Mouse (Mus musculus) large intestine, adult 2 months (tissue): ENCODE measurements around the gene Kctd21. TPM values are rescaled to one million over a fixed set of nuclear protein-coding genes. Genes with fewer than 3 reads are reported as not detected.

Experiments
- DNase-seq: peaks from one replicate; pipeline ENCODE4 v3.0.0-alpha.2; 2012; ENCODE audit warnings: low read depth, low spot score
- WGBS: fragments of 180-500 bp; shearing (Covaris S2); methylation state at CpG from one replicate; pipeline ENCODE4 v1.1.7; 2018; 5-methylcytosine and 5-hydroxymethylcytosine counted together
- polyA plus RNA-seq: library from polyadenylated mRNA; depleted of rRNA; stranded (reverse); fragments of >200 nt; gene quantifications from 2 replicates; pipeline ENCODE4 v1.2.3, GENCODE M21; 2012; rRNA removed

The Kctd21 gene
- polyA plus RNA-seq, 1 experiment, result 3.7 TPM

DNA sequence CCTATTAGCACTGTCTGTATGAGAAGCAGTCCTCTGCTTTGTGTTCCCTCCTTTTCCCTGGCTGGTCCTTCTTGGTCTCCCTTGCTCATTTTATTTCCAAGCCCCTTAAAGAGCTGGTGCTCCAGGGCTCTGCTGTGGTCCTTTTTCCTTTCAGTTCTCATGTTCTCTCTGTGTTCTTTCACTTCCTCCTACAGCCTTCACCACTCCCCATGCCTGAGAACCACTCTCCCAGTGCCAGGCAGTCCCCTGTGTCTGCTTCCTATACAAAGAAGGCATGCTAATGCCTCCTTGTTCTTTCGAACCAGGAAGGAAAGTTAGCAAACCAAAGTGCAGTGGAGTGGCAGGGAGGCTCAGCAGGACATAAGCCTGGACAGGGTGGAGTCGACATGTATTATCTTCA, 43.8 kb downstream of the Kctd21 start:
- DNase-seq, result no peak
- 55% methylated on average over 2 of the region's 2 CpGs for WGBS

DNA sequence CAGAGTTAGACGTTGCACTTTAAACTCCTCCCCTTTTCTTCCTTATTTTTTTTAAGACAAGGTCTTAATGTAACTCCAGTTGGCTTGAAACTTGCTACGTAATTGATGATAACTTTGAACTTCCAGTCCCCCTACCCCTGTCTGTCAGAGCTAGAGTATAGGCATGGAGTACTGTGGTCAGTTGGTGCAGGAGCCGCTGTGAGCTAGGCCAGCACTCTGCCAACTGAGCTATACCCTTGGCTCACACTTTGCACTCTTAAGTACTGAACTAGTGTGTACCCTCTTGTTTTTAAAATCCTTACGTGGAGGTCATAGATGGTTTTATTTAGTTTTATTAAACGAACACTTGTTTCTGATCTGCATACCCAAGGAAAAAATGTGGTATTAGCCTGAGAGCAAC, 47.2 kb downstream of the Kctd21 start:
- no peak for DNase-seq
- WGBS, result 81% methylated on average over 5 of the region's 5 CpGs

DNA sequence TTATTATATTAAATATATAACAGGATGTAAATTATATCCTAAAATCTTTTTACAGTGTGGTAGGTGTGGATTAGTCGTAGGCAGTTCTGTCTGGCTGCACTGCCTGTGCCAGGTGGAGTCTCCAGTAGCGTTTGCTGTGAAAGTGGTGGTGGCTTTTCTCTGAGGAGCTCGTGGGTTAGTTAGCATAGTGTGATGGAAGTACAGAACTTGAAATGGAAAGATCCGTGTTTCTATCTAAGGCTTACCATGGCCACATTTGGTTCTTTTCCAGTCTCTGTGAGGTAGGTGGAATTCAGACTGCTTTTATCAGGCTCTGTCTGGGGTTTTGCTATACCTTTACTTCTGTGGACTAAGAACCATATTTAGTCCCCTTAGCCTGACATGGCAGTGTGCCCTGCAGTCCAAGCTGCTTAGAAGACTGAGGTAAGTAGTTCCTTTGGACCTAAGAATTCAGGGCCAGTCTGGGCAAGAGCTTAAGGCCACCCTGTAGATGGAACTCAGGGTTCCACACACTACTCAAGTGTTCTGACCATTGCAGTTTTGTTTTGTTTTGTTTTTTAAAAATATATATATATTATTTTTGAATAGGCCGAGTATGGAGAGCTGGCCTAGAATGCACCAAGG, 48.5 kb downstream of the Kctd21 start:
- no peak for DNase-seq
- 91% methylated on average over 5 of the region's 5 CpGs for WGBS

DNA sequence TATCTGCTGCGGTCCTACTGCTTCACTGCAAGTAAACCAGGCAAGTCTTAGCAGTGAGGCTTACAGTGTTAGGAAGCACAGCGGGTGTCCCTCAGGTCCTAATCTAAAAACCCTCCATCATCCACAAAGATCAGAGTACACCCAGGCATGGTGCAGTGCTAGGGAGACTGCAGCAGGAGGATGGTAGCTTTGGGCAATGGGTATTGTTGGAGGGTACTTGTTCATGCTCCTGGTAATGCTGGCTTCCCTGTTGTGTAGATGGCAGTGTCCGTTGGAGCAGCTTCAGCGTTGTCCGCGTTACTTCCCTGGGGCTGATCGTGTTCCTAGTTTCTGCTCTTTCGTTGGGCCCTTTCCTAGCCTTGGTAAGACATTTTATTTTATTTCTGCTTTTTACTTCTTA, 50.5 kb downstream of the Kctd21 start:
- WGBS, result 97% methylated on average over 8 of the region's 8 CpGs

DNA sequence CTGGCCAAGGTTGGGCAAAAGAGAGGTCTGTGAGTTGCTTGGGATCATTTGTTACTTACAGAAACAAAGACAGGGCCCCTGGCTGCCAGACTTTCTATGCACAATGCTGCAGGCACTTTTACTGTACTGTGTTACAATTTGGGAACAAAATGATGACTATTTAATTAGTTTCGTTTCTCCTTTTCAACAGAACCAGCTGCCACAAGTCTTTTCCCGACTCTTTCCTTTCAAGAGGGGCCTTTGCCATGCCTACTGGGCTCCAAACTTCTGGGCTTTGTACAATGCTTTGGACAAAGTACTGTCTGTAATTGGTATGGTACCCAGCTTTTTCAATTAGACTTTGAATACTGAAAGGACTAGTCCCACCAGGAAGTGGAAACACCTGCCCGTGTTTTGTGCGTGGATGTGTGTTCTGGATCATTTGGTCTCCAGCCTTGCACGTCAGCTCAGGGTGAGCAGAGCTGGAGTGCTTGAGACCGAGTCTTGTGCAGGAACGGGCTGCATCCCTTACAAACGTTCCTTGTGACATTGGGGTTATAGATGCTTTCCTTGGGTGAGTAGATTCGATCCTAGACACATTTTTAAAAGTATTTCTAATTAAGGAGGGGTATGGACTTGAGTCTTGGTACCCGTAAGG, 51.5 kb downstream of the Kctd21 start:
- 86% methylated on average over 10 of the region's 10 CpGs for WGBS
- DNase-seq, result no peak

More for the DNA sequence above, 50.5 kb downstream of the Kctd21 start:
- DNase-seq, result no peak

DNA sequence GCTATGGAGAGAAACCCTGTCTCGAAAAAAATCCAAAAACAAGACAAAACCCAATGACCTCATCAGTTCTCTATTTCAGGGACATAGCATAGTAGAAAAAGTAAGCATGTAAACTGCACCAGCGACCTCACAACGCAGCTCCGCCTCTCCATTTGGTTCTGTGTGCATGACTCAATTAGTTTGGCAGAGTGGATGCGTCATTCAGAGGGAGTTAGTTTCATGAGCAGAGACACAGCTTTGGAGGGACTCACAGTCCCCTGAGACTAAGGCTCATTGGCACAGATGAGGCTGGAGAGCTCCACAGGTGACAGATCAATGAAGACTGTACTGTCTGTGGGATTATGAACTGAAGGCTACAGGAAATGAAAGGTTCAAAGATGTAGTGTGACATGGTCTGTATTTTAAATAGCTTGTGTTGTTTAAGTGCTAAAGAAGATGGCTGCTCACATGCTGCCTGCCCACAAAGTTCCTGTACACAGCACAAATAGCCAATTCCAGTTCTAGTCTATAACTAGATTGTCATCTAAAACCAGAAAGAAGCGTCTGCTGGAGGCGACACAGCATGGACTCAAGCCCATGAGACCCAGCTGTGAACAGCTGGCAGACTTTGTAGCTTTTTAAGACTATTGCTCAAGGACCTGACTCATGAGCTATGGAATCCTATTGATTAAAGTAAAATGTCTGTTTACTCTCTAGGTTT, 54.1 kb downstream of the Kctd21 start:
- 79% methylated on average over 7 of the region's 7 CpGs for WGBS
- DNase-seq, result no peak

DNA sequence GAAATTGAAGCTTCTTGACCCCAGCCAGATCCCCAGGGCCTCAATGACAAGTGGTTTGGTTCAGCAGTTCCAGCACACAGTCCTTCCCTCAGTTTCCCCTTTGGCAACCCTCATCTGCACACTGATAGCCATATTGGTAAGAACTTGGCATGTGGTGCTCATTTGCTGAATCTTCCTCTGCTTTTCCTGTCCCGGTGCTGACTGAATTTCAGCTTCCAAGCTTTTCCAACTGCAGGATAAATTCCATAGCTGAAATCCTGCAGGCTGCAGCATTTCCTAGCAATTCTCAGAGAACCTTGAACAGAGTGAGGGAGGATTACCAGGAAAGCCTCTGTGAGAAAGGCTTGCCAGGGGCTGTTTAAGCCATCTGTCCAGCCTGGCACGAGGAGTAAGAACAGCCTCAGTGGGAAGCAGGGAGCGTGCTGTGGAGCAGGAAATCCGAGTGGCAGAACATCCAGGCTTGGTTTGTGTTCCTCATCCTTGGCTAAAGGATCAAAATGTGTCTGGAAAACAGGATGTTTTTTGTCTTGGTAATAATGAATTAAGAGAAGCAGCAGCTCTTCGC, 54.8 kb downstream of the Kctd21 start:
- no peak for DNase-seq
- WGBS, result 70% methylated on average over 5 of the region's 5 CpGs

DNA sequence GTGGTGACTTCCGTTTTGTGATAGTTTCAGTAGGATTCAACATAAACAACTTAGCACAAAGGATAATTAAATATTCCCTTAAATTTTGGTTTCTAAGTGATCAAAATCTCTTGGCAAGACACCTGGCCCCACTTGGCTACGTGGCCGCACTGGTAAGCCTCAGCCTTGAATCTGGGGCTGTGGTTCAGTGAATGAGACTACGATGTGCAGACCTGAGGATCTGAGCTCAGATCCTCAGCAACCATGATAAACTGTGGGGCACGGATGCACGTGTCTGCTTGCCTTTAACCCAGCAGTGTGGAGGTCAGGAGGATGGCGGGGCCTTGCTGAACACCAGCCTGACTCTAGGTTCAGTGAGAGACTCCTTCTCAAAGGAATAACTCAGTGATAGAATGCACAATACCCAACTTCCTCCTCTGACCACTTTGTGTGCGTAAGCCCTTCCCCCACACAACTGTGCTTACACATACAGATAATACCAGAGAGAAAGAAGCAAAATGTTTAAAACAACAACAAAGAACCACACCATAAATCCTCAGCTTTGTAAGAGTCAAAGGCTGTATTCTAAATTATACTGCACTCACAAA, 55.5 kb downstream of the Kctd21 start:
- no peak for DNase-seq
- WGBS, result 86% methylated on average over 8 of the region's 8 CpGs

DNA sequence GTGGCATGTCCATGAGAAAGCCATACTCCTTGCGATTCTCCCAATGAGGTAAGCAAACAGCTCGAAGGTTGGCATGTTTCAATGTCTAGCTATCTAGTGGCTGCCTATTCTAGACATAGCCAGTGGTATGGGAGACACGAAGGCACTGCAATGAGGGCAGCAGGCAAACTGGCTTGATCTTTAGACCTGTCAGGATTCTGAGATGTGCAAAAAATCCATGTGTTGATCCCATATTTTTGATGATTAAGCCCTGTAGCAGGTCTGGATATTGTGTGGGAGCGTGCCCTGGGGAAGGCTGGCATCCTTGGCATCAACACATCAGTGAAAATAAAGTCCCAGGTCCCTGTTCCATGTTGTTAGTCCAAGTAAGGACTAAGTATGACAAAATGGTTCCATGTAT, 56.4 kb downstream of the Kctd21 start:
- no peak for DNase-seq
- 91% methylated on average over 4 of the region's 4 CpGs for WGBS

DNA sequence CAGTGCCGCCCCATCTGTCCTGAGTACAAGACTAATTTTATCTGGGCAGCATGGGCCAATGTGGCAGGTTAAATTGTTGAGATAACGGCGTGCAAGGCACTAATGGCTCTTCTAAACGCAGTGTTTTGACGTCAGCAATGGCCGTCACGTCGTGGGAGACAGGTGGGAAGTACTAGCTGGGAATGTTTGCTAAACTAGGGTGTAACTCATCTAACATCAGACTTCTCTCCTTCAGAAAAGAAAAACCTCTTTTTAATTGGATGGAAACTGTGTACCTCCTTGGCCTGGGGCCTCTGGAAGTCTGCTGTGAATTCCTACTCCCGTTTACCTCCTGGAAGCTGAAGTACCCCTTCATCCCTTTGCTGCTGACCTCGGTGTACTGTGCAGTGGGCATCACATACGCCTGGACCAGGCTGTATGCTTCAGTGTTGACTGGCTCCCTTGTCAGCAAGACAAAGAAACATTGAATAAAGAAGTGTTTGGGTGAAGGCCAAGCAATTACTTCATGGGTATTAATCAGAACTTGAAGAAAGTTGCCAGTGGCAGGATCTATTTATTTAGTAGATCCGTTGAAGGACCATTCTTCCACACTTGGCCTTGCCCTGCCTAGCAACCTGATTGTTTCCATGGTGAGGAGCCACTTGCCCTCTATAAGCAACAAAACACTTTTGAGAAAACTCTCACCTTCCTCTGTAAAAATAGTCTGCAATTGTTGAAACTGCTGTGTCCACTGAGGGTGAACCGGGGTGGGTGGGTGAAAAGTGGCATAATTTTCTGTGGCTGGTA, 59.4 kb downstream of the Kctd21 start:
- 71% methylated on average over 13 of the region's 13 CpGs for WGBS
- DNase-seq, result no peak

DNA sequence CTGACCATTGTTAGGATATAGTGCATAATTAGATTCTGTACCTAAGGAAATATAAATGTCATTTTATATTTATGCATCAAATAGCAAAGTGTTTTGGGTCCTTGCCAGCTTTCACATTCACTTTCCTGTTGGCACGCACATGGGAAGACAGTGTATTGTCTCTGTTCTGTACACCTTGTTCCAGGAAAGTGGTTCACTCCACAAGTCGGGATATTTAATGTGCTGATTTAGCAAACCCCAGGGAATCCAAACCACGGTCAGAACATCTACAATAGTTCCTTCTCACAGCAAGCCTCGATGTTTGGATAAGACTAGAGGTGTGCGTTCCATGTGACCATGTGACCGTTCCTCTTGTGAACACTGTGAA, 59.9 kb downstream of the Kctd21 start:
- 63% methylated on average over 6 of the region's 6 CpGs for WGBS
- no peak for DNase-seq

DNA sequence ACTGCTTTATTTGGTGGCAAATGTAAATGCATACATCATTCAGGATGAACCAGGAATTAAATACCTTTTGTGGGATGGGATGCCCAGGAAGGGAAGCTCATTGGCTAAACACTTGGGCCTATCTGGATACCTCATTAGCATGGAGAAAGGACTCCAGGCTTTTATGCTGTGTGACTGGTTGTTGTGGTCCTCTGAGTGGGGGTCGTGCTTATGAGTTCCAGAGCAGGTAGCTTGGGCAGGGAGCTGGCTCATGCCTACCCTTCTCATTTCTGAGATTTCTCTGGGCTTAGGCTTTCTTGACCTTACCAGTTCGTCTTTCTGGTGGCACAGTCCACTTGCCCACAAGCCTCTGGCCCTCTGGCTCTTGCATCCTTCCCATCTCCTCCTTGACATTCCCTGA, 62.2 kb downstream of the Kctd21 start:
- 80% methylated on average over 2 of the region's 2 CpGs for WGBS

DNA sequence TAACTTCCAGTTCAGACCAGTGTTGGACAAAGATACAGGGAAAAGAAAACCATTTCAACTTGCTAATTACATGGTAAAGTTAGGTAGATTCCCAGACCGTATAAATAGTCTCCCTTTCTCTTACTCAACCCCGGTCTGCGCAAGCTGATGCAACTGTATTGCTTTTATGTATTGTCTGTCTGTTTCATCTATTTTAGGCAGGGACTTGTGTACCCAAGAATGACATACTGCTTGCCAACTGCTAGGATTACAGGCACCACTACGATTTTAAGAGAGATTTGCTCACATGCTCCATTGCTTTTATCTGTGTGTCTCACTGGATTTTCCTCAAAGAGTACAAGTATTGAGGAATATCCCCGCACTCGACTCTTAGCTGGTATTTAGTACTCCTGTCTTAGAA, 66.8 kb downstream of the Kctd21 start:
- WGBS, result 85% methylated on average over 6 of the region's 6 CpGs
- no peak for DNase-seq

More for the DNA sequence above, 62.2 kb downstream of the Kctd21 start:
- DNase-seq, result no peak

Other genes with a start within 250 kb of the Kctd21 start
- gene Usp35, start 307 bp upstream of the Kctd21 start, polyA plus RNA-seq, result 2.7 and 5.1 TPM in 2 replicates
- gene Alg8, start 39.3 kb downstream of the Kctd21 start, polyA plus RNA-seq, result 20.4 and 21.6 TPM in 2 replicates
- 114 and 126 TPM in 2 replicates for gene Ndufc2, start 67.7 kb downstream of the Kctd21 start, polyA plus RNA-seq
- gene Thrsp, start 85.4 kb downstream of the Kctd21 start, polyA plus RNA-seq, result 18.1 and 32.2 TPM in 2 replicates
- 4.3 and 5.0 TPM in 2 replicates for gene Kctd14, start 119.0 kb downstream of the Kctd21 start, polyA plus RNA-seq
- 66.1 and 72.6 TPM in 2 replicates for gene Ints4, start 148.6 kb downstream of the Kctd21 start, polyA plus RNA-seq
- gene Aamdc, start 247.2 kb downstream of the Kctd21 start, polyA plus RNA-seq, result 60.3 and 78.1 TPM in 2 replicates
- gene Rsf1, start 247.6 kb downstream of the Kctd21 start, polyA plus RNA-seq, result 1.5 and 2.6 TPM in 2 replicates